Mouse (Mus musculus): ENCODE measurements around the gene Atp8a1.

Gene Atp8a1

DNA sequence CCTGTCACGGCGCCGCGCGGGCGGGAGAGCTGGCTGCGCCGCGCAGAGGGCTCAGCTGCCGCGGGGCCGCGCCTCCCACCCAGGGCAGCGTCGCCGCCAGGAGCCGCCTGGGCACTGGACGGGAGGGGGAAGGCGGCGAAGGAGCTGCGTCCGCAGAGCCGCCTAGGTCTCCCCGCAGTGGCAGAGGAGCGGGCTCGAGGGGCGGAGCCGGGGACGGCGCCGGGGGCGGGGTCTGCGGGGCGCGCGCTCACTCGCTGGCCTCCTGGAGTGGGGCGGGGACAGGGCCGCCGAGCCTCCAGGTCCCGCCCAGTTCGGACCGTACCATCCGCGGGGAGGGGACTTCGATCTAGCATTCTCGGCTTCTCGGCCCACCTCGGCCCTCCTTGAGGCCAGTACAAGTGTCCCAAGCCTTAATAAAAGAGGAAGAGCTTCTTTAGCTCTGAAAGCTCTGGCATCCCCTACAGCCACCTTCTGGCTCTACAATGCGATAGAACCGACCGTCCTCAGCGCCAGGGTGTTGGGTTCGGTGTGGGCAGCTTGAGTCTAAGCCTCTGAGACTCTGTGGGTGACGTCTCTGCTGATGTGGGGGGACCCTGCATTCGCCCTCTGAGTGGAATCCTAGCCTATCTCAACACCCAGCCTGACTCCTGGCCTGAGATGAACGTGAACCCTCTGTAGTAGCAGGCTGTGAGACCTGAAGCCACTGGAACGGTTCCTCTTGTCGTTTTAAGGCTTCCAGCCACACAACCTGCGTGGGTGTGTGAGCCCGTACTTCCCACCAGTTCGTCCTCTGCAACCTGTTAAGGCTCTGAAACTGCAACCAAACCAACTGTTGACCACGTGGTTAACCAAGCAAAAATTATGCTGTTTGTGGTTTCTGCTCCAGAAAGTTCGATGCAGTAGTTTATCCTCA lies at the start of gene Atp8a1:
Gene Atp8a1 (minus strand): TSS at position 182 of the 913 bp plus-strand sequence.
- peak; percentile 97 for DNase-seq (ENCODE audit: low spot score)

DNA sequence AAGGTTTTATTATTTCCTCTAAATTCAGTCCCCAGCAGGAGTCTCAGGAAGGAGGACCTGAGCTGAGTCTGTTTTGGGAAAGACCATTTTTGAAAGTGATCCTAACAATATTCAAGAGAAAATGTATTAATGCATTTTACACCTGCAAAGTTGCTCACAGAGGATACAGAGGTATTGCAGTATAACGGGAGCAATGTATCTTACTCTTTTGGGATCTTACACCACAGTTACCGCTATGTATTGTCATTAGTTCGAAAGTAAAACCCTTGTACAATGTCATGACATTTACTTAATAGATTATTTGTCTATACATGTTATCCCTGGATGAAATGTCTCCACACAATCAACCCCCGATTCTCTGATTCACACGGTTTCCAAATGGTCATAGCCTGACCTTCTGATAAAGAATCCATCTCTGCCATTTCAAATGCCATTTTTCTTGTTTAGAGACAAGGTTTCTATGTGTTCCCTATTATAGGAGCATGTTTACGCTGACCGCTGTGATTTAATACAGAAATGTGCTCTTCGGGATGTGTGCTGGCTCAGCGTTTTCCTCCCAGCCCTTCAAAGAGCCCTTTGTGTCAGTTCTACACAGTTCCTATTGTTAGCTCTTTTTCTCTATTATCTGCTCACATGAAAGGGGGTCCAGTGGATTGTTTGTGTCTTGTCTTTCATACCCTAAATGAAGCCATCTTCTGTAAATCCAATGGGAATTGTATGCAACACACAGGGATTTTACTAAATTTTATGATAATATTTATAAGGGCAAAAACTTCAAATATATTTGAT lies 37.4 kb upstream of the Atp8a1 start:
- DNase-seq (ENCODE audit: low spot score): no peak

DNA sequence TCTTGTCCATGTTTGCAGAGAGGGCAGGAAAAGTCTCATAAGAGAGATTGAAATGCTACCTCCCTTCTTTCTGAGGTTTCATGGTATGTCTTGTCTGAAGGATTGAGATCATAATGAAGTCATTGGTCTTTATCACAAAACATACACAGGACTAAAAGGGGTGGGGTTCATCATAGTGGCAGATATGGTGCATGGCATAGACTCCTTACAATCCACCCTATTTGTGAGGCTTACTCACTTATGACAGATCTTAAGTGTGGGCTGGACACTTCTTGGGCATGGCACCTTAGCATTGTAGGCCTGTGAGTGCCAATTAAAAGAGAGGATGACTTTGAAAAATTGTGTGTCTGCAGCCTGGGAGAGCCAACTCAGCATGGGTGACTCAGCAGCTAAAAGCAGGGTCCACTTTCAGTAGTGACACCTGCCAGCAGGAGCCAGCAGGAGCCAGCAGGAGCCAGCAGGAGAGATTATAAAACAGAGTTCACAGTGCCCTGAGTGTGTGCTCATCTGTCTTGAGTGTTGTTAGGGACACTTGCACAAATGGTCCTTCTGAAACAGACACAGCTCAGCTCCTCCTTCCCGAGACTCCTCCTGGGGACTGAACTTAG lies 36.4 kb upstream of the Atp8a1 start:
- no peak for DNase-seq (ENCODE audit: low spot score)

DNA sequence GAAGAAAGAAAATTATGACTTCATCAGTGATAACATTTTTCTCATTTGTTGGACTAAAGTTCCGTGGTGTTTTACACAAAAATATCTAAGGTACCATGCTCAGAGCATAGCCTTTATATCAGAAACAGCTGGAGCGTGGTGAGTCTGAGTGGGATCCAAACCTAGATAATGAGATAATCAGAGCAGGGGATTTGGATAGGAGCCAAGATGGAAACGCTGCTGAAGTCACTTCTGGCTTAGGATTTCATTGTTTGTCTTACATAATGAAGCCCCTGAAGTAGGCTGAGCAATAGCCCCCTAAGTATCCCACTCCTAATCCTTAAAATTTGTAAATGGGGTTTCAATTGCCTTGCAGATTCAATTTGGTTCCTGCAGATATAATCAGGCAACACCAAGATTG lies 24.2 kb upstream of the Atp8a1 start:
- DNase-seq (ENCODE audit: low spot score): no peak

DNA sequence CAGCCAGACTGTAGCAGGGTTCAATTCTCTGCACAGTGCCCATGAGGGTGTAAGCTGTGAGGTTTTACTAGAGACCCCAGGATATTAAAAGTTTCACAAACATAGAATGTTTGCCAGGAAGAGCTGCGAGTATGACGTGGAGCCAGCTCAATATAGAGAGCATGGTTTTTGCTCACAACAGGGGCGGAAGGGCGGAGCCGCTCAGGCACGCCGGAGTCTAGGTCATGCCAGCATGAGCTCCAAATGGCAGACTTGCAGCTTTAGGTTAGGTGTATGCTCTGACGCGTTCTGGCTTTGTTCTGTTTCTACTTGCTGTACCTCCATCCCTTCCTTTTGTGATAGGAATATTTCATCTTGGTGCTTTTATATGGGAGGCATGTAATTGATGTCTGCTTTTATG lies 19.0 kb upstream of the Atp8a1 start:
- DNase-seq (ENCODE audit: low spot score): no peak

DNA sequence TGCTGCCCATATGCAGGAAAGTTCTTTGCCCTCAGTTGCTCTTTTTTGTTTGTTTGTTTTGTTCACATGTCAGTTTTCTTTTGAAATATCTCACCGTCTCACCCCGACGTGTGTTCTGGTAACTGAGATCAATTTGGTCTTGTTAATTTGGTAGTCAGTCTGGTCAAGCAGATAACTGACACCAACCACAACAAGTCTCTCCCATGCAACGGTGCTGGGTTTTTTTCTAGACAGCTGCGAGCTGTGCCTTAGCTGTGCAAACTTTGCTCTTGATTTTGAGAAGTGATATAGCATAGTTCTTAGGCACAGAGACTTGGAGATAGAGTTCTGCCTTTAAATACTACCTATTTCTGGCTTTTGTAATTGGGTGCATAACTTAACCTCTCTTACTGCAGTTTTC lies 18.4 kb upstream of the Atp8a1 start:
- no peak for DNase-seq (ENCODE audit: low spot score)

DNA sequence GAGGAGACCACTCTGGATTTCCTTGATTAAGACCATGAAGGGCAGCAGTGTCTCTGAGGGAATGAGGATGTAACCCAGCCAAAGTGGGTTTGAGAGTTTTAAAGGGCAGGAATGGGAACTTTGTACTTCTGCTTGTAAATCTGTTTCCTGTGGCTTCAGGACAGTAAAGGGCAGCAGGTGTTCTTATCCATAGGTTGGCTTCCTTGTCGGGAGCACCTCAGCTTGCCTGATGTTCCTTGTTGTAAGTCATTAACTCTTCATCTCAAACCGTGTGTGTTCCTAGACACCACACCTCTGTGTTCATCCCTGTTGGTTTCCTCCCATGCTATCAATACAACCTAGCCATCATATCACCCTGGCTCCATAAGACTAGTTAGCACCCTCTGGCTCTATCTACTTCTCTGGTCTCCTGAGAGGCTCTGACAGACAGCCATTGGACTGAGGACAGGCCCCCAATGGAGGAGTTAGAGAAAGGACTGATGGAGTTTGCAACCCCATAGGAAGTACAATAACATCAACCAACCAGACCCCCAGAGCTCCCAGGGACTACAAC lies 17.4 kb upstream of the Atp8a1 start:
- no peak for DNase-seq (ENCODE audit: low spot score)

DNA sequence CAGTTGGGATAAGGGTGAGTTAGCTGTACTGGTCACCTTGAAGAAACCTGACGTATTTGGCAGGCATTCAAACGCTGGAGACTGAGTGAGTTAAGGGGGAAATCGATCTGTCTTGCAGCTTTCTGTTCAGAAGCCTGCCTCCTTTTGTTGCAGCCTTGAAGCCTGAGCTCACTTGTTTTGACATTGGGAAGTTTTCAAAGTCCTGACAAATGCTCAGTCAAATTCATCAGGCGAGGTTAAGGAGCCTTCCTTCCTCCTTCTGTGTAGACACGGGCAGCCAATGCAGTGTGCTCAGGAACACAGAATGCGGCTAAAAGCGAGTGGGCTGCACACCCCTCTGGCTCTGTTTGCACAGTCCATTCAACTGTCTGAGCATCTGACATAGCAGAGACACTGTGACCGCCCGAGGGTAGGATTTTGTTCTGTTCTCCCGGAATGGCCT lies 16.7 kb upstream of the Atp8a1 start:
- no peak for DNase-seq (ENCODE audit: low spot score)

DNA sequence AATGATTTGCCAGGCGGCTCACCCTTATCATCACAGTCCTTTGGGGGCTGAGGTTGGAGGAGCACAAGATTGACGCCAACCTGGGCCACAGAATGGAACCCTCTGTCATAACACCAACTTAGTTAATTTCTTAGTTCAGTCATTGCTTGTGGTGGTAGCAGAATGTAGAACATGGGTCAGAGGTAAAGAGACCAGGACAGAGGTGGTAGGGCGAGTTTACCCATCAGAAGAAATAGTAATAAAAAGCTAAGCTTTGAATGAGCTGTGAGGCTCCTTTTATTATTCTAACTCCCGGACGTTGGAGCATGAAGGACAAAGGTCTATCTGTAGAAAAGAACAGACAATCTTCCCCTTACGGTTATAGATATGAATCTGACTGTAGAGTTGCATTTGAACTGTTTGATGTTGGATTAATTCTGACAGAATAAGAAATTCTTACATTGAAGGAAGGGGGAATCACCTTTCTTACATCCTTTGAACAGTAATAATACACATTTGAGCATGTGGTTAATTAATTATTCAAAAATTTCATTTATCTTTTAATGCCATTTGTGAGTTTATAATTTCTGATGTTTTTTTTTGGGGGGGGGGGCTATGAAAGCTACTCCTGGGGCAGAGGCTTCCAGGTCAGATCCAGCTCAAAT lies 7.9 kb upstream of the Atp8a1 start:
- no peak for DNase-seq (ENCODE audit: low spot score)

DNA sequence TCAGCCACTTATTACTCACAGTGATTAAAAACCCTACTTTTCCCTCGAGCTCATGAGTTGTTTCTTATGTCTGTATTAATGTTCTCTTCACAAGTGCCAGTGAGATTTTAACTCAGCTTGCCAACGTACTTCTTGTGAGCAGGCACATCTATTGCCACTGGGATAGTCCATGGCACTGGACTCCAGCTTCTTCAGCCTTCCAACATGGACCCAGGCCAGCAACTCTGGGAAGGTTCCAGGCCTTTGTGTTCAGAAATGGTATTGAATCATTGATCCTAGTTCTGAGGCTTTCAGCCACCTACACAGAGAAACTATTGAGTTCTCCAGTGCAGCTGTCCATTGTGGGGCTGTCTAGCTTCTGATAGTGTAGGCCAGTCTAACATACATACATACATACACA lies 5.6 kb upstream of the Atp8a1 start:
- no peak for DNase-seq (ENCODE audit: low spot score)

DNA sequence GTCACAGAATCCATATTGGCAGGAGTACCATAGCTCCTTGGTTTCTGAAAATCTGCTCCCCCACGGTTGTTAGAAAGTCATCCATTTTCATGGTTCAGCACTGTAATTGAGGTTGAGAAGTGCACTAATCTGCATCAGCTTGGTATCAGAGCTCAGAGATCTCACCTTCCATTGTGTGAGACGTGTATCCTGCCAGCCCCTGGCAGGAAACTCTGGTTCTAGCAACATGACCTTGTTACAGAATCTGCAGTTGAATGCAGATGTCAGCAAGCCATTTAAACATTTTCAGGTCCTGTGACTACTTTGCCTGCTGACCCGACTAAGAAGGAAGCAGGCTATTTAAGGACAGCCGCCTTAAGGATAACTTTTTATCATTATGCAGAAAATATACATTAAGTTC lies 2.2 kb upstream of the Atp8a1 start:
- no peak for DNase-seq (ENCODE audit: low spot score)

DNA sequence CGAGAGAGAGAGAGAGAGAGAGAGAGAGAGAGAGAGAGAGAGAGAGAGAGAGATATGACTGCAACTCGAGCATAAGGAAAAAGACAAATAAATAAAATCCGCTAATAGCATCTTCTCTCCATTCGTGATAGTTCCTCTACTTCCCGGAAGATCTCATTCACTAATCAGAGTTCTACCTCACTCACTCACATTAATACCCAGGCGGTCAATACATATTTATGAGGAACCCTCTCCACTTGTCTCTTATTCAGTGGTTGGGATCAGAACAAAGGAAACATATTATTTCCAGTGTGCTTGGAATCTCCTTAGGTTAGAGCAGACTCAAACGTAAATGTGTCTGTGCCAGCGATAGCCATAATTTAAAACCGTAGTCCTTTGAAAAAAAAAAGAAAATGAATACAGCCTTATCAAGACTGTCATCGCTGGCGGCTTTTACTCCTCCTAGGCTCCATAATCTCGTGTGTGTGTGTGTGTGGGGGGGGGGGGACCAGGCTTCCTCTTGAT lies 1.3 kb upstream of the Atp8a1 start:
- DNase-seq (ENCODE audit: low spot score): peak; percentile 15

DNA sequence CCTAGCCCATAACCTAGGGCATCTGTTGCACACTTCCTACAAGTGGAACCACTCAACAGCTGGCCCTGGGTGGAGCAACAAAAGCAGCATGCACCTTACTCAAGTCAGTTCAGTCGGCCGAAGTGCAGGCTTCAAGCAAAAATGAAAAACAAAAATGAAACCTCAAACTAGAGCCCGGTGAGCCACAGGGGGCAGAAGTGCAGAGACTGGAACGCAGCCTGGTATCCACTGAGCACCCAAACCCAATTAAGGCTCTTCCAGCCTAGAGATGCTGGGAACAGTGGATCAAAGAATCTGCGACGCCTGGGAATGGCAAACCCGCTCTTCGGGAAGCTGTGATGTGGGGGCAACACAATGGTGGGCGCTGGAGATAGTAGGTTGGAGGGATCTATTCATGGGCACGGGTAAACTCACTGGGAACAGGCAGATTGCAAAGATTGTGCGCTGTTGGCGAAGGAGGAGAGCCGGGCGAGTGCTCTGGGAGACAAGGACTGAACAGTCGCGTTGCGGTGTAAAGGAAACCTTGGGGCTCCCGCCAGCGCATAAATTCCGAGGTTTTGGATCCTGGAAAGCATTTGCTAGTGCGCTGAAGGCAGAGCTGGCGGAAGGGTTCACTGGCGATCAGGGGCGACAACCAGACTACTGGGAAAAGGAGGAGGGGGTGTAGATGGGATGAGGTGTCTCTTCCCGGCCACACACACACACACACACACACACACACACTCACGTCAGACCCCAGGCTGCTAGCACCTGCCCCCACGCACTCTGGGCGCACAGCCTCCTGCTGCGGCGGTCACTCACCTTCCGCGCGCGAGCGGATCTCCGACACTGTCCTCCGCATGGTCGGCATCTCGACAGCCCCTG lies 641 bp downstream of the Atp8a1 start:
- peak; percentile 62 for DNase-seq (ENCODE audit: low spot score)

DNA sequence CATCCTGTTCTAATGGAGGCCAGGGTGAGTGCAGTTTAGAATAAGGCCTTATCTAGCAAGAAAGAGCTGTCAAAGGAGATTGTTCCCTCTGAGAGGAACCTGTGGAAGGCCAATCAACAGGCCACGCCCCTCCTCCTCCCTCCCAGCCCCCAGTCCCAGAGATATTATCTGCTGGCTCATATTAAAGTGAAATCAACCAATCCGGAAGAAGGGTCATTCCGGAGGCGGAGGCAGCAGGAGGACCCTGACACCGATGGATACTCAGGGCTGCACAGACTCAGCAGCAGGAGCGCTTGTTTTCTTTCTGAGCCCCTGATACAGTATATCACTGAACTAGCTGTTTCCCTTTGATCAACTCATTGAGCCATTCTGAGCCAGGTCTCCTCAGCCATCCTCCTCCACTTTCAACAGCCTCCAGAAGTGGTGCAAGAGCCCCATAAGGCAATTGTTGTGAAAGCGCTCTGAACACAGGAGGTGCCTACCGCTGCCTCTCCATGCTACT lies 2.0 kb downstream of the Atp8a1 start:
- DNase-seq (ENCODE audit: low spot score): peak; percentile 48

DNA sequence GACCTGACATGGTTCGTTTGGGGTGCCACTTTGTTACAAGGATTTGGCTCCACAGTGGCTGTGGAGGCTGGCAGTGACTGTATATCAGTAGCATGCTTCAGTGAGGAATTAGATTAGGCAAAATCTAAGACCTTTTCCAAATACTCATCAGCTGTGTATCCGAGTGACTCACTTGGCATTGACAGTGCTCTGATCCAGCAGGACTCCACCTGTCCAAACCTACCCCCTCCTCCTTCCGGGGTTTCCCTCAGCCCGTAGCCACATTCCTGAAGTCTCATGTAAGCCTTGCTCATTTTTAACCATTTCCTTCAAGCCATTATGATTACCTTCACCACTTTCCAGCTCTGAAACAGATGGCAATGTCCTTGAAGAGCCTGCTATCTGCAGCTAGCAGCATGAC lies 3.2 kb downstream of the Atp8a1 start:
- DNase-seq (ENCODE audit: low spot score): peak; percentile 11

DNA sequence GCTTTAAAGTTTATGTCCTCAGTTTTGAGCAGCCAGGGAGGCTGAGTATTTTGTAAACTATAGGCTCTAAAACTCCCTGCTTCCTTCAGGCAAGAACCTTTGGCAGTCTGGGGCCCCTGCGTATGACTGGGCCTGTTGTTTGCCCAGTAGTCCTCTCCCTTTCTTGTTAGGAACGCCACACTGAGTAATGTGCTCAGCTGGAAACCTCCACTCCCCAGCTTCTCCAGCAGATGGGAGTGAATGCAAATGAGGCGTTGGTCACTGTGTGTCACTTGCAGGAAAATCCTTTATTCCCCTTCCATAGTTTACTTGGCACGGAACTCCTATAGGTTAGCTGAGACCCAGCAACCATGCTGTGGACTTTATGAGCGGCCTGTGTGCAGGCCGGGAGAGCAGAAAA lies 4.9 kb downstream of the Atp8a1 start:
- no peak for DNase-seq (ENCODE audit: low spot score)

DNA sequence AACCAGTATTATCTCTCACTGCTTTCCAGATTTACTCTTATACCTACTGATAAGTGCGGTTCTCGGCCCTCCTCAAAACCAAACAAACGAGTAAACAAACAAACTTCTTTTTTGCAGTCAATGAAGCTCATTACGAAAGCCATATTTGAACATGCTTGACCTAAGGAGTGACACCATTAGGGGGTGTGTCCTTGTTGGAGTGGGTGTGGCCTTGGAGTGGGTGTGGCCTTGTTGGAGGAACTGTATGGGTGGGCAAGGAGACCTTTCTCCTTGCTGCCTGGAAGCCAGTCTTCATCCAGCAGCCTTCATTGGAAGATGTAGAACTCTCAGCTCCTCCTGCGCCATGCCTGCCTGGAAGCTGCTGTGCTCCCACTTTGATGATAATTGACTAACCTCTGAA lies 13.4 kb downstream of the Atp8a1 start:
- DNase-seq (ENCODE audit: low spot score): no peak

DNA sequence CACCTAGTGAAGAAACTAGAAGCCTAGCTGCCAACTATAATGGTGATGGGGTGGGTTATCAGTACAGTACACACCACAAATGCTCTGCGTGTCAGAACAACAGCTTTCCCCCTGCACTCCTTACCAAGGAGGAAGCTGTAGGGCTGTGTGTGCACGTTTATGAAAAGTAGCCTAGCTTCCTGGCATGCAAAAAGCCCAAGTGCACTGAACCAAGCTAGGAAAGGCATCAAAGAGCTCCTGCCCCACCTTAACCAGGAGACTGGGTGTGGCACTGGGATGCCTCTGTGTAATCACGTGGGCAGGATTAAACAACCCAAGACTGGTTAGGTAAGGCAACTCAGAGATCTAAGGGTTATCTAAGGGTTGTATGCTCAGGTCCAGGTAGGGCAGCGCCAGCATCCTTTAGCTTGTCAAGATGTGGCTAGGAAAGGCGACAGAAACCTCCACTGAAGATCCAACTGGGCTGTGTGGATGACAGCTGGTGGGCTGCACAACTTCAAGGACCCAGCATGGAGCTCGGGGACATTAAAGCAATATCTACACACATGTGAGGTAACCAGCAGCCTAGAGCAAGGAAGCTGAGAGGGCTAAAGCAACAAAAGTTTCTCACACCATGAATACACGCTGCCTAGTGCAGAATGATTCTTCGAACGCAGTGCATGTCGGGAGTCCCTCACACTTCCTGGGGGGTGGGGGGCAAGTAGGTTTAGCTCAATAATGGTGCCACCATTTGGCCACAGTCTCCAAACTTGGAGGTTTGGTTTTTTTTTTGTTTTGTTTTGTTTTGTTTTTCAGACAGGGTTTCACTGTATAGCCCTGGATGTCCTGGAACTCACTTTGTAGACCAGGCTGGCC lies 15.7 kb downstream of the Atp8a1 start:
- DNase-seq (ENCODE audit: low spot score): no peak

DNA sequence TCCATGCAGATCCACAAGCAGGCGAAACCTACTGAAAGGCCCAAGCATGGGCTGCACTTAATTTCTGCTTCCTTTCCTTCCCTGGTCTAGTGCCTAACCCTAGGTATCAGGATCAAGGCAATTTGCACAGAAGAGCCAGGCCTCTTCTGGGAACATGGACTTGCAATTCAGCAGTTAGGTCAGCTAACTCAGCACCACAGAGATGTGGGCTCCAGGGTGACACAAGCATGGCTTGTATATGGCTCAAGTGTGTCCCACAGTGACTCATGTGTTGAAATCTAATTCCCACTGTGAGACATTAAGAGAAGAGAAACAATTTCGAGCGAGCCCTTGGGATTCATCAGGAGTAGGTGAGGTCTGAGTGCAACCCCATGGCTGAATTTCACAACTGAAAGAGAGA lies 18.9 kb downstream of the Atp8a1 start:
- peak; percentile 31 for DNase-seq (ENCODE audit: low spot score)

DNA sequence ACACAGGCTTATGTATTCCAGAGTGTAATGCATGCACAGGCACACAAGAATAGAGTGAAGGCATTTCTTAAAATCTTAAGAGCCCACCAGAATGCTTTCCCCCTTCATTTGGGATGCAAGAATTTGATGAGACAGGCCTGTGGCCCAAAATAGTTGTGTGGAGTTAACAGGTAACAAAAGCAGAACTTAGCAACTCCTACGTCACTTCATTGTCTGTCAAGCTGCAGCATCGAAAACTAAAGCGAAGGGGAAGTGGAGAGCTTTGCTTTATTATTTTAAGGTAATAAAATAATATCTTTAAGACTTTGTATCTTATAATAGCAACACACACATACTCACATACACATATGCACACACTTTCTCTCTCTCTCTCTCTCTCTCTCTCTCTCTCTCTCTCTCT lies 20.3 kb downstream of the Atp8a1 start:
- DNase-seq (ENCODE audit: low spot score): no peak
